Mouse (Mus musculus) telencephalon, adult 2 months (tissue): ENCODE results near the gene Fyco1.
A peak's percentile ranks its signal among the peaks of the same experiment; 100 is the strongest.

Source experiments
- DNase-seq: peaks from one replicate; pipeline ENCODE4 v3.0.0-alpha.2; 2011; ENCODE audit warnings: low read depth, low spot score

Fyco1 gene

DNA sequence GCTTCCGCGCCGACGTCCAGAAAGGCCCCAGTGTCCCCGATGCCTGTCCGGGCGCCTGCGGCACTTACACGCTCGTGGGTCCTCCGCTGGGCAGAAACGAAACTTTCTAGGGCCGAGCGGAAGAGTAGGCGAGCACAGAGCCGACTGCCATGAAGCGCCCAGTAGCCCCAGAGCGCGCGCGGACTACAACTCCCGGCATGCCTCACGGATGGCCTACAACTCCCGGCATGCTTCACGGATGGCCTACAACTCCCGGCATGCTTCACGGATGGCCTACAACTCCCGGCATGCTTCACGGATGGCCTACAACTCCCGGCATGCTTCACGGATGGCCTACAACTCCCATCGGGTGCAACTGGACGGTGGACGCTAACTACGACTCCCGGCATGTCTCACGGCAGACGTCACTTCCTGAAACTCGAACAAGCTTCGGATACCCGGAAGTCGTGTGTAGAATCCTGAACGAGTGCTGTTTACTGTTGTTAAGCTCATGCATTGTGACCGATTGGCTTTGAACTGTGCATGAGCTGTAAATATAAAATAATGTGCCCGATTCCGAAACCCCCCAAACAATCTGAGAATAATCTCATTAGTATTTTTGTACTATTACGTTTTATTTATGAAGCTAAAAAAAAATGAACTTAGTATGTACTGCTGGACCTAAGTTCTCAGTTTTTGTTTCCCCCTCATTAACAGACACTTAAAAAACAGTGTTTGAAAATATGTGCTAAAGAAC, at the start of gene Fyco1:
Gene Fyco1 (minus strand): TSS at position 187 of the 736 bp plus-strand sequence.
- peak; percentile 99 for DNase-seq

- no peak for DNase-seq
Observed at GRCm38 (mm10) chr9:123872049-123872448, 20.4 kb upstream of the Fyco1 start.

- no peak for DNase-seq
Observed at GRCm38 (mm10) chr9:123869167-123869784, 17.6 kb upstream of the Fyco1 start.

GRCm38 (mm10) chr9:123863641-123864040, 11.9 kb upstream of the Fyco1 start:
- DNase-seq: no peak

- no peak for DNase-seq
Observed at GRCm38 (mm10) chr9:123862895-123863616, 11.4 kb upstream of the Fyco1 start.

DNA sequence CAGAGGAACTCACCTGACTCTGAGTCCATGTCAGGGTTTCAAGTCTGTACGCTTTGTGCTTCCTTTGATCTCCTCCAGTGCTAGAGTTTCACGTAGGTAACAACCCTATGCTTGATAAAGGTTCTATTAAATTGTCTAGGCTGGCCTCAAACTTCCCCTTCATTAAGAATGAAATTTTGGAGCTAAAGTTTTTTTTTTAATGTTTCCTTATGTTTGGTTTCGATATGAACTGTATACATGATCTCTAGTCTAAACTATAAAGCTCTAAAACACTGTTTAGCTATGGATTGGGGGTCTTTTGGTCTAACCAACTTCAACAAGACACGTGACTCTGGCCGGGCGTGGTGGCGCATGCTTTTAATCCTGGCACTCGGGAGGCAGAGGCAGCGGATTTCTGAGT, 10.2 kb upstream of the Fyco1 start, which contains the start of gene Xcr1:
Gene Xcr1 (minus strand): TSS at position 101 of the 400 bp plus-strand sequence.
- DNase-seq: no peak

- no peak for DNase-seq
Observed at GRCm38 (mm10) chr9:123856836-123857235, 5.1 kb upstream of the Fyco1 start.

- no peak for DNase-seq
Observed at GRCm38 (mm10) chr9:123852449-123853390, 1.0 kb upstream of the Fyco1 start.

GRCm38 (mm10) chr9:123851062-123851712, 512 bp downstream of the Fyco1 start:
- no peak for DNase-seq

DNA sequence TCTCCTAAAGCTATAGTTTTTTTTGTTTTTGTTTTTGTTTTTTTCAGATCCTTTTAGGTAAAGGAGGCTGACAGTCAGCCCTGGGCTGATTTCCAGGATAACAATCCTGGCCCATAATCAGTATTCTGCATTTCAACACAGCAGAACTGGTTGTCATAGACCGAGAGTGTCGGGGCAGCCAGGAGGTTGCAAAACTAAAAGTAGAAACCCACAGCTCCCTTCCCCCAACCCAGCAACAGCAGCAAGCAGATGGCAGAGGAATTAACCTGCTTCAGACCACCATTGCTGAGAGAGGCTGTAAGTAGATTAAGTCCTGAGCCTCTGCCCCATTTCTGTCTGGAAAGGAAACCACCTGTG, 1.0 kb downstream of the Fyco1 start:
- no peak for DNase-seq

- no peak for DNase-seq
Observed at GRCm38 (mm10) chr9:123849976-123850695, 1.6 kb downstream of the Fyco1 start.

- DNase-seq: no peak
Observed at GRCm38 (mm10) chr9:123846490-123846889, 5.2 kb downstream of the Fyco1 start.

DNA sequence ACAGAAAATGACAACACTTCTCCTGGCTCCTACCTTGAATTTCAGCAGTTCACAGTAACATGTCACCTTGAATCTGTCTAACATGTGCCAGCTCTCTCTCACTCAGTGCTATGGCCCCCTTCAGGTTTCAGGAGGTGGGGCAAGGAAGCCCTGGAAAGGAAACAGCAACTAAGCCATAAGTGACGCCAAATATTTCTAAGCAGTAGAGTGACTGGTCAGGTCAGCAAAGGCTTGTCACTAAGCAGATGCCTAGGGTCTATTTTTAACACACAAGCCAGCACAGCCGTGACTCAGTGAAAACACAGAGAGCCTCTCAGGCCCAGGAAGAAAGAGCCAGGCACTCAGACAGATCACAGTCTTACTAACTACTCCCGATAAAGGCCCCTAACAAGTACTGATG, 6.6 kb downstream of the Fyco1 start:
- DNase-seq: no peak

DNA sequence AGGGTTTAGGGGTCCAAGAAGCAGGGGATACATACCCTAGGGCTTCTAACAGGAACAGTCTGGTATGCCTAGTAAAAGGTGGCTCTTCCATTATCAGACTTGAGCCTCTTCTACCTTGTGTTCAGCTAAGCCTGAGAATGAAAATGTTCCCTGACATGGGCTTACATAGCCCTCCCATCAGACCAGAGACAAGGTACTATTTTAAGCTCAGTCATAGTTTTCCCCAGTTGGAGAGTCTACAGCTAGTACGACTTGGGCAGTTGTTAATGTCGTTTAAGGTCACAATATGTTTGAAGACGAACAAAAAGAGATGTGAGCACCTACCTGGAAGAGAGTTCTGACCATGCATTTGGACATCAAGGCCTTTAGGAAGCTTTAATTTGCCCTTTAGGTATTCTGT, 7.2 kb downstream of the Fyco1 start:
- DNase-seq: no peak

GRCm38 (mm10) chr9:123840243-123840642, 11.5 kb downstream of the Fyco1 start:
- no peak for DNase-seq

DNA sequence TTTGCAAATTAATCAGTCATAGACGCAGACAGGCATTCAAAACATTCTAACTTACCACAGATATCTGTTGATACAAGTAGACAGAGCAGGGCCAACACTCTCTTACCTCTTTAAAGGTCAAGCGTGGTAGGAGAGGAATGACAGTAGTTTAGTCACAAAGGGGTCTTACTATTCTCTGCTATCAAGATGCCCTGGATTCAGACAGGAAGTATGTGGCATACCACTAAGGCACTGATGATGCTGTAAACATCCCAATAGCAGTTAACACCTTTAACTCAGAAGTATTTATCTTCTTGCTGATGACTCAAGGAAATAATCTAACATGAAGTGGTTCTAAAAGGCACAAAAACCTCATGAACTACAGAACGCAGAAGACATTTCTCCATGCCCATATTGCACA, 15.8 kb downstream of the Fyco1 start:
- no peak for DNase-seq

DNA sequence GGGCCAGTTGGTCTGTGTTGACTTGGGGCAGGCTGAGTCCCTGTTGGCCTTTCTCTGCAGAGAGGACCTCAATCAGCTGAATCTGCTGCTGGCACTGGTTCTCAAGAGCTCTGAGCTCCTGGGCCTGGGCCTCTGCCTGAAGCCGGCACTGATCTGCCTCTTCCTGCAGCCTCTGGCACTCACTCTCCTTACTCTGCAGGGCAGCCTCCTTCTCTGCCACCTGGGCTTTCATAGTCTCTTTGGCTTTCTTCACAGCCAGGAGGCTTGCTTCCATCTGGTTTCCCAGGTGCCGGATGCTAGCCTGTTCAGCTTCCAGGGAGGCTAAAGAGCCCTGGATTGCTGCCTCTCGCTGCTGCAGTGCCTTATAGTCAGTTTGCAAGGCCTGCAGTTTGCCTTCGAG, 22.8 kb downstream of the Fyco1 start:
- DNase-seq: no peak

DNA sequence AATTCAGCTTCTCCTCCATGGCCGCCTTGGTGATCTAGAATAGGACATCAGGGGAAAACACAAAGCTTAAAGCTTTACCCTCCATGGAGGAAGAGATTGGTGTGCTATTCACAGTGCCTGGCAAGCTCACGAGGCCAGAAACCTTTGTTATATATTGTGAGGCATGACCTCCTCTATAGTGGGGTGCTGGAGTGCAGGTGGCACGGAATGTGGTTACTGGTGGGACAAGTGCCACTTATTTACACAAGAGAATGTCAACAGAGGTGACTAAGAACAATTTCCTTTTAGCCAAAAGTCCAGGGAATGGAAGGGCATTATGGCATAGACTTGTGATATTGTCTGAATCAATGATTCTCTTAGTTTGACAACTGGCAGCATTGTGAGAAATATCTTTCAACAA, 25.1 kb downstream of the Fyco1 start:
- DNase-seq: no peak

- DNase-seq: no peak
Observed at GRCm38 (mm10) chr9:123818601-123819000, 33.1 kb downstream of the Fyco1 start.

DNA sequence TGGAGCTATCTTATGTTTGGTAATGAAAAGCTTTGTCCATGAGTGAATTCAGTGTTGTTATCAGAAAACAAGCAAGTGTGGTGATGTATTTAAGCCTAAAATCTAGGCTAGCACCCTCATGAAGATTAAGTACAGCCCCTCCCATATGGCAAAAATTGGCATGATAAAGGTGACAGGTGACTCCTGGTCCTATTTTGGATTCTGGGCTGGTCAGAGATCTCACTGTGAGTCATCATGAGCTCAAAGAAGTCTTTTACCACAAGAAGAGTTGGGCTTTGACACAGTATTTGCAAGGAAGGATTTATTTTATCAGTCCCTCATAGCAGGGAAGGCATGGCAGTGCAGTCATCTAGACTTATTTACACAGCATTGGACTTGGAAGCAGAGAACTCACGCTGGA, 35.7 kb downstream of the Fyco1 start:
- DNase-seq: no peak
